Mouse (Mus musculus): ENCODE data around the gene Nutf2-ps1. TPM values are rescaled to one million over a fixed set of nuclear protein-coding genes. Genes with fewer than 3 reads are reported as not detected.

The Nutf2-ps1 gene
- polyA plus RNA-seq, 1 experiment from 2014 or later: 121 TPM

DNA sequence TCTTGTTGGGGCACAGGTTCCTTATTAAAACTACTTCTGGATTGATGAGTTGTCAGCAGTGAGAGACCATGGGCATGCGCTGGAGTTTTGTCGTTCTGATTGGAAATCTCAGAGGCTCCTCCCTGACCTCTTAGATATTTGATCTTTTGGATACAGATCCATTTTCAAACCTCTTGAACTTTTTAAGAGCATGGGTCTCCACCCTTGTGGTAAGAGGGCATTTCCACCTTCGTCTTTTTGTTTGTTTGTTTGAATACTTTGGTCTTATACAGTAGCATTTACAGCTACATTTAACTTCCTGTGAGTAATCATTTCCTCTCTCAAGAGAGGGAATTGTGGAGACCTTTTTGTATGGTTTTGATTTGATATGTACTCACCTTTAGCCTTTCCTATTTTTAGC lies 49.6 kb downstream of the Nutf2-ps1 start:
- WGBS: 62% methylated on average over 3 of the region's 3 CpGs
- TF ChIP-seq EP300 (IDR thresholded peaks at IDR 0.05) (no peak), CTCF (IDR thresholded peaks at IDR 0.05) (no peak)
- DNase-seq (ENCODE audit: low spot score) (no peak), ATAC-seq (no peak)
- Histone ChIP-seq H3K4me2 (replicated peaks; ENCODE audit: low read depth, low read length) (no peak overlapping the region), H3K36me3 (ENCODE audit: insufficient read depth, low read length) (peaks cover 12% of the 10 kb centered on the region; the same call in 1 of the 2 replicates), H3K9ac (replicated peaks; ENCODE audit: low read depth) (no peak overlapping the region), H3K27ac (ENCODE audit: low read length) (no peak overlapping the region), H3K4me1 (ENCODE audit: insufficient read depth, low read depth, low read length) (no peaks in the 10 kb centered on the region), H3K4me3 (ENCODE audit: low read depth, low read length) (no peak overlapping the region), H3K9me3 (ENCODE audit: low read length) (no peaks in the 10 kb centered on the region), H3K27me3 (replicated peaks; ENCODE audit: insufficient read depth, low read length) (no peaks in the 10 kb centered on the region)

DNA sequence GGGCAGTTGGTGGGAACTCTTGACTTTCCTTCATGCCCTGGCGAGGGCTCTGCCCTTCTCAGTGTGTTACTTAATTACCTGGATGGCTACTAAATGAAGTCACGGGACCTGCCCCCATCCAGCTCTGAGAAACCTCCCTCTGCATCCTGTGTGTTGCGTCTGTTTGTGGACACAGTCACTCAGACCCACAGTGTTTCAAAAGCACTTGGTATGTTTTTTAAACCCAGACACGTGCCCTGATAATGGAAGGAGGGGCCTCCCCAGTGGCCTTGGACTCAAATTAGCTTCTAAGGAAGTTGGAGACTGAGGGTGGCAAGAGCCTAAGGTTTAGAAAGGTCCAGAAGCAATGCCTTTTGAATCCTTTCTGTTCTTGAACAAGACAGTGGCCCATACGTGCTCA lies 50.1 kb downstream of the Nutf2-ps1 start:
- 42% methylated on average over 5 of the region's 5 CpGs for WGBS
- peak; percentile 77 for ATAC-seq
- H3K36me3 ChIP-seq (ENCODE audit: insufficient read depth, low read length): peaks cover 12% of the 10 kb centered on the region; the same call in 1 of the 2 replicates
- no peak for TF ChIP-seq CTCF (IDR thresholded peaks at IDR 0.05)
- no peak for TF ChIP-seq EP300 (IDR thresholded peaks at IDR 0.05)
- no peaks in the 10 kb centered on the region for H3K27me3 ChIP-seq (replicated peaks; ENCODE audit: insufficient read depth, low read length)
- no peaks in the 10 kb centered on the region for H3K4me1 ChIP-seq (ENCODE audit: insufficient read depth, low read depth, low read length)
- H3K4me3 ChIP-seq (ENCODE audit: low read depth, low read length): no peak overlapping the region
- DNase-seq (ENCODE audit: low spot score): peak; percentile 54
- H3K27ac ChIP-seq (ENCODE audit: low read length): no peak overlapping the region
- H3K9me3 ChIP-seq (ENCODE audit: low read length): no peaks in the 10 kb centered on the region
- H3K4me2 ChIP-seq (replicated peaks; ENCODE audit: low read depth, low read length): no peak overlapping the region
- no peak overlapping the region for H3K9ac ChIP-seq (replicated peaks; ENCODE audit: low read depth)

Other genes with a start within 250 kb of the Nutf2-ps1 start
- 2.2 TPM in 1 of 2 replicates, not detected in the other for gene Gm10197, start 217.3 kb downstream of the Nutf2-ps1 start, polyA plus RNA-seq (2015; fragmentation: Nextera tagmentation; extraction: Ambion mirVana)
- gene Smndc1, start 198.5 kb downstream of the Nutf2-ps1 start, polyA plus RNA-seq (2015; fragmentation: Nextera tagmentation; extraction: Ambion mirVana): 35.8 and 40.0 TPM in 2 replicates
- 10.6 and 10.9 TPM in 2 replicates for gene Dusp5, start 60.0 kb downstream of the Nutf2-ps1 start, polyA plus RNA-seq (2015; fragmentation: Nextera tagmentation; extraction: Ambion mirVana)
- gene Smc3, start 11.3 kb upstream of the Nutf2-ps1 start, polyA plus RNA-seq (2015; fragmentation: Nextera tagmentation; extraction: Ambion mirVana): 32.8 and 34.8 TPM in 2 replicates
- 0.51 and 0.58 TPM in 2 replicates for gene Rbm20, start 88.2 kb upstream of the Nutf2-ps1 start, polyA plus RNA-seq (2015; fragmentation: Nextera tagmentation; extraction: Ambion mirVana)

Measured in lung, postnatal 0 days (tissue).